Mouse (Mus musculus) midbrain, embryonic 13.5 days (tissue): ENCODE measurements around the gene Imp4. TPM values are rescaled to one million over a fixed set of nuclear protein-coding genes. Genes with fewer than 3 reads are reported as not detected.

Source experiments
- ATAC-seq: fragments of 200-750 bp; cut with Nextera tagmentation; 2 replicates; pipeline ENCODE4 v1.8.0; 2017; ENCODE audit warnings: mild to moderate bottlenecking, moderate TSS enrichment, moderate library complexity
- H3K27ac ChIP-seq: fragments of 300-500 bp; sonication (generic); 2 replicates; pipeline ENCODE4 v1.5.1; 2015; ENCODE audit warnings: inconsistent platforms, mild to moderate bottlenecking, moderate library complexity
- H3K27me3 ChIP-seq: fragments of 300-500 bp; sonication (generic); 2 replicates; pipeline ENCODE4 v1.6.1; 2015; ENCODE audit warnings: mild to moderate bottlenecking, inconsistent platforms
- H3K36me3 ChIP-seq: fragments of 300-500 bp; sonication (generic); 2 replicates; pipeline ENCODE4 v1.6.1; 2015; ENCODE audit warnings: mild to moderate bottlenecking, inconsistent platforms
- H3K4me1 ChIP-seq: fragments of 300-500 bp; sonication (generic); replicated peaks from 2 replicates; pipeline ENCODE4 v1.6.1; 2015; ENCODE audit warnings: inconsistent platforms
- H3K4me2 ChIP-seq: fragments of 300-500 bp; sonication (generic); replicated peaks from 2 replicates; pipeline ENCODE4 v1.6.1; 2015; ENCODE audit warnings: moderate library complexity, mild to moderate bottlenecking, inconsistent platforms
- H3K4me3 ChIP-seq: fragments of 300-500 bp; sonication (generic); replicated peaks from 2 replicates; pipeline ENCODE4 v1.5.1; 2015; ENCODE audit warnings: mild to moderate bottlenecking, inconsistent platforms
- H3K9ac ChIP-seq: fragments of 300-500 bp; sonication (generic); replicated peaks from 2 replicates; pipeline ENCODE4 v1.6.1; 2015; ENCODE audit warnings: mild to moderate bottlenecking, inconsistent platforms
- H3K9me3 ChIP-seq: fragments of 300-500 bp; sonication (generic); 2 replicates; pipeline ENCODE4 v1.6.1; 2016; ENCODE audit warnings: mild to moderate bottlenecking, inconsistent platforms
- WGBS: fragments of 180-500 bp; shearing (Covaris S2); methylation state at CpG from one replicate; pipeline ENCODE4 v1.1.7; 2015; 5-methylcytosine and 5-hydroxymethylcytosine counted together
- polyA plus RNA-seq: library from polyadenylated mRNA; unstranded; fragments of >200 nt; fragmentation: Nextera tagmentation; extraction: Ambion mirVana; gene quantifications from 2 replicates; pipeline ENCODE4 v1.2.1, GENCODE M21; 2015

Imp4 gene
- polyA plus RNA-seq: 62.6 and 63.1 TPM in 2 replicates

- H3K9ac ChIP-seq: peak within 1 kb of the TSS; percentile 69
- peaks cover 20% of the 10 kb centered on the region for H3K4me1 ChIP-seq
- H3K27ac ChIP-seq: peak within 1 kb of the TSS; percentile 56
- no peaks in the 10 kb centered on the region for H3K27me3 ChIP-seq
- H3K9me3 ChIP-seq: no peaks in the 10 kb centered on the region
- under 1% methylated on average over 48 of the region's 48 CpGs for WGBS
- peak within 1 kb of the TSS; percentile 79 for H3K4me2 ChIP-seq
- peak within 1 kb of the TSS; percentile 81 for H3K4me3 ChIP-seq
- peaks cover 30% of the 10 kb centered on the region for H3K36me3 ChIP-seq
- ATAC-seq: peak; percentile 97
Measured at GRCm38 (mm10) chr1:34439215-34439960, at the start of gene Imp4, which contains the start of gene Ccdc115. Gene Imp4, plus strand, starts transcription at chr1:34439851. Gene Ccdc115, minus strand, starts transcription at chr1:34439672.

GRCm38 (mm10) chr1:34396321-34396720 is 43.3 kb upstream of the Imp4 start:
- no peak overlapping the region for H3K4me3 ChIP-seq
- WGBS: 69% methylated on average over 4 of the region's 4 CpGs
- H3K4me2 ChIP-seq: no peak overlapping the region
- ATAC-seq: peak; percentile 65
- no peak overlapping the region for H3K27ac ChIP-seq
- peaks cover 10% of the 10 kb centered on the region for H3K4me1 ChIP-seq
- no peak overlapping the region for H3K9ac ChIP-seq
- no peaks in the 10 kb centered on the region for H3K36me3 ChIP-seq
- H3K9me3 ChIP-seq: no peaks in the 10 kb centered on the region
- H3K27me3 ChIP-seq: no peaks in the 10 kb centered on the region

GRCm38 (mm10) chr1:34399182-34399953 is 40.3 kb upstream of the Imp4 start:
- no peak overlapping the region for H3K4me2 ChIP-seq
- H3K4me3 ChIP-seq: no peak overlapping the region
- H3K36me3 ChIP-seq: no peaks in the 10 kb centered on the region
- no peak overlapping the region for H3K9ac ChIP-seq
- H3K4me1 ChIP-seq: peaks cover 10% of the 10 kb centered on the region
- 40% methylated on average over 11 of the region's 11 CpGs for WGBS
- H3K27ac ChIP-seq: no peak overlapping the region
- no peaks in the 10 kb centered on the region for H3K27me3 ChIP-seq
- ATAC-seq: peak; percentile 48; the same call in 1 of the 2 replicates
- no peaks in the 10 kb centered on the region for H3K9me3 ChIP-seq

- Histone ChIP-seq H3K9ac (no peak overlapping the region), H3K4me3 (no peak overlapping the region), H3K4me1 (peaks cover 8% of the 10 kb centered on the region), H3K4me2 (no peak overlapping the region), H3K36me3 (peaks cover 25% of the 10 kb centered on the region), H3K27me3 (no peaks in the 10 kb centered on the region), H3K9me3 (peaks cover 32% of the 10 kb centered on the region), H3K27ac (no peak overlapping the region)
- no peak for ATAC-seq
- 95% methylated on average over 2 of the region's 2 CpGs for WGBS
Measured at GRCm38 (mm10) chr1:34428466-34428865, 11.2 kb upstream of the Imp4 start.

GRCm38 (mm10) chr1:34429281-34429680 is 10.4 kb upstream of the Imp4 start:
- Histone ChIP-seq H3K36me3 (peaks cover 25% of the 10 kb centered on the region), H3K9ac (no peak overlapping the region), H3K4me3 (no peak overlapping the region), H3K4me2 (no peak overlapping the region), H3K4me1 (peaks cover 16% of the 10 kb centered on the region), H3K27me3 (no peaks in the 10 kb centered on the region), H3K27ac (no peak overlapping the region), H3K9me3 (peaks cover 32% of the 10 kb centered on the region)
- no peak for ATAC-seq
- over 99% methylated on average over 4 of the region's 4 CpGs for WGBS

DNA sequence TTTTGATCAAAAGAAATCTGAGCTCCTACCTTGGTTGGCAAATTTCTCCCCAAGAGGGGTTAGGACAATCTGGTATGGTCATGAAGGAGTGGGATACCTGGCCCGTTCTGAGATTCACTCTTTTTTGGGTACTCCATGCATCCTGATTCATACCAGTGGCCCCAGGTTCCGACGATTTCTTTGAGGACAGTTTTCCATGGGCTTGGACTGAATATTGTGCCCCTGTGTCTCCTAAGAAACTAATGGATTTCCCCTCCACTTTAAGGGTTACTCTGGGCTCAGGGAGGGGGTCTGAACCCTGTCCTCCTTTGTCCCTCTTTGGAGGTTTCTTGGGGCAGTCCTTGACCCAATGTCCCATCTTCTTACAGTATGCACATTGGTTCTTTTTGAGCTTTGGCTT is 8.7 kb upstream of the Imp4 start:
- peaks cover 32% of the 10 kb centered on the region for H3K9me3 ChIP-seq
- H3K27me3 ChIP-seq: no peaks in the 10 kb centered on the region
- 94% methylated on average over 3 of the region's 3 CpGs for WGBS
- H3K4me1 ChIP-seq: peaks cover 16% of the 10 kb centered on the region
- no peak for ATAC-seq
- H3K36me3 ChIP-seq: peaks cover 25% of the 10 kb centered on the region
- no peak overlapping the region for H3K9ac ChIP-seq
- no peak overlapping the region for H3K4me3 ChIP-seq
- no peak overlapping the region for H3K27ac ChIP-seq
- H3K4me2 ChIP-seq: no peak overlapping the region

GRCm38 (mm10) chr1:34431431-34431830 is 8.2 kb upstream of the Imp4 start:
- no peak overlapping the region for H3K4me3 ChIP-seq
- H3K27ac ChIP-seq: no peak overlapping the region
- H3K9ac ChIP-seq: no peak overlapping the region
- H3K36me3 ChIP-seq: peaks cover 25% of the 10 kb centered on the region
- peaks cover 16% of the 10 kb centered on the region for H3K4me1 ChIP-seq
- WGBS: 97% methylated on average over 9 of the region's 9 CpGs
- no peak for ATAC-seq
- no peaks in the 10 kb centered on the region for H3K27me3 ChIP-seq
- peaks cover 31% of the 10 kb centered on the region for H3K9me3 ChIP-seq
- no peak overlapping the region for H3K4me2 ChIP-seq

GRCm38 (mm10) chr1:34432411-34432775 is 7.3 kb upstream of the Imp4 start:
- peaks cover 30% of the 10 kb centered on the region for H3K36me3 ChIP-seq
- H3K4me1 ChIP-seq: peaks cover 16% of the 10 kb centered on the region
- no peak for ATAC-seq
- peak overlapping the region; percentile 80 for H3K27ac ChIP-seq
- peaks cover 29% of the 10 kb centered on the region for H3K9me3 ChIP-seq
- WGBS: 22% methylated on average over 13 of the region's 13 CpGs
- H3K9ac ChIP-seq: peak overlapping the region; percentile 72
- peak overlapping the region; percentile 50 for H3K4me3 ChIP-seq
- H3K27me3 ChIP-seq: no peaks in the 10 kb centered on the region
- peak overlapping the region; percentile 70 for H3K4me2 ChIP-seq

GRCm38 (mm10) chr1:34432776-34433481 is 6.7 kb upstream of the Imp4 start:
- ATAC-seq: peak; percentile 48
- H3K9me3 ChIP-seq: peaks cover 29% of the 10 kb centered on the region
- H3K27me3 ChIP-seq: no peaks in the 10 kb centered on the region
- H3K4me2 ChIP-seq: peak overlapping the region; percentile 70
- peaks cover 16% of the 10 kb centered on the region for H3K4me1 ChIP-seq
- H3K4me3 ChIP-seq: peak overlapping the region; percentile 50
- peak overlapping the region; percentile 72 for H3K9ac ChIP-seq
- peaks cover 34% of the 10 kb centered on the region for H3K36me3 ChIP-seq
- WGBS: 6% methylated on average over 34 of the region's 35 CpGs
- peak overlapping the region; percentile 80 for H3K27ac ChIP-seq

DNA sequence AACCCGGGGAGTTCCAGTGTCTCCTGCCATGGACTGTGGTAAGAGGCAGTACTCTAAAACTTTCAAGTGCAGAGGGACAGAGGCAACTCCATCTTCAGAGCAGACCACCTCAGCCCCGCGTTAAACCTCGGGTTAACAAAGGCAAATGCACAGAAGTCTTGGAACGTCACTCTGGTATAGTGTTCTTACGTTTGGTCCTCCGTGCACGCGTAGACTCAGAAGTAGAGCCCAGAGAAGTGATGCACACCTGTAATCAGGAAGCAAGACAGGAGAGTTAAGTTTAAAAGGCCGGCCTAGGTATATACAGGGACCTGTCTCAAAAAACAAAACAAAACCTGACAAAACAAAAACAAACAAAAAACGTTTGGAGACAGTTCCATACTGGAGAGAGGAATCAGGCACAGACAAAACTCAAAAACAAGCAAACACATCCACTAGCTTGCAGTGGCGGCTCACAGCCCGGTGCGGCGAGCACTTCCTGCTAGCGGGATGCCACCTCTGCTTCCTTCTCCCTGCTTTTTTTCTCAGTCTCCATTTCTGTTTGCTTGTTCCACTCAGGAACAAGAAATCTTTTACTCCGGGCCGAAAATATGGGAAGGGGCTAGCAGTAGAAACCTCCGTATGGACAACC is 5.6 kb upstream of the Imp4 start:
- ATAC-seq: no peak
- peak overlapping the region; percentile 70 for H3K4me2 ChIP-seq
- peaks cover 23% of the 10 kb centered on the region for H3K4me1 ChIP-seq
- H3K27me3 ChIP-seq: no peaks in the 10 kb centered on the region
- peak overlapping the region; percentile 42; the same call in 1 of the 2 replicates for H3K9ac ChIP-seq
- H3K36me3 ChIP-seq: peaks cover 34% of the 10 kb centered on the region
- peaks cover 27% of the 10 kb centered on the region for H3K9me3 ChIP-seq
- H3K27ac ChIP-seq: peak overlapping the region; percentile 45
- H3K4me3 ChIP-seq: peak overlapping the region; percentile 50
- WGBS: 9% methylated on average over 19 of the region's 19 CpGs

DNA sequence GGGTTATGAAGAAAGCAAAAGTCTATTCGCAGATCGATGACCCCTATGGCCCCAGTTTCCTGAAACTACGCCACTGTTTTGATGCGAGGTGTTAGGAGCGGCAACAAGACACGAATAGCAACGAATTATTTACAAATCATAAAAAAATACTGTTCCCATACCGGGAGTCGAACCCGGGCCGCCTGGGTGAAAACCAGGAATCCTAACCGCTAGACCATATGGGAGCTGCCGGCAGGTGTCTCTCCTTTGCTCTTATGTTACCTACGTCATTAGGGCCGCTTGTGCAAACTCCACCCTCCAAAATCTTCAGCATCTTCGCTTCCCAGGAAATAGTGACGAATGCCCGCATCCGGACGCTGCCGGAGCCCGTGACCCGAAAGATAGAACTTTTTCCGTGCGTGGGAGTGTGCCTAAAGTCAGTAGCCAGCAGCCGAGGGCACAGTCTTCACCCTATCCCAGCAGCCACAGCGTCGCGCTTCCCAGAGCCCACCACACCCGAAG is 4.9 kb upstream of the Imp4 start:
- Histone ChIP-seq H3K9me3 (peaks cover 23% of the 10 kb centered on the region), H3K4me2 (peak overlapping the region; percentile 70), H3K9ac (peak overlapping the region; percentile 62), H3K27ac (peak overlapping the region; percentile 86), H3K4me1 (peaks cover 23% of the 10 kb centered on the region), H3K36me3 (peaks cover 27% of the 10 kb centered on the region), H3K4me3 (peak overlapping the region; percentile 50), H3K27me3 (no peaks in the 10 kb centered on the region)
- ATAC-seq: peak; percentile 17; the same call in 1 of the 2 replicates
- under 1% methylated on average over 30 of the region's 30 CpGs for WGBS
